Mouse (Mus musculus): ENCODE measurements around the gene Trmt1l.
"Not testable (repeated sequence)": the region's sequence is repeated elsewhere in the genome, so short reads cannot be mapped to it uniquely, and the experiment has no call there.

The Trmt1l gene

DNA sequence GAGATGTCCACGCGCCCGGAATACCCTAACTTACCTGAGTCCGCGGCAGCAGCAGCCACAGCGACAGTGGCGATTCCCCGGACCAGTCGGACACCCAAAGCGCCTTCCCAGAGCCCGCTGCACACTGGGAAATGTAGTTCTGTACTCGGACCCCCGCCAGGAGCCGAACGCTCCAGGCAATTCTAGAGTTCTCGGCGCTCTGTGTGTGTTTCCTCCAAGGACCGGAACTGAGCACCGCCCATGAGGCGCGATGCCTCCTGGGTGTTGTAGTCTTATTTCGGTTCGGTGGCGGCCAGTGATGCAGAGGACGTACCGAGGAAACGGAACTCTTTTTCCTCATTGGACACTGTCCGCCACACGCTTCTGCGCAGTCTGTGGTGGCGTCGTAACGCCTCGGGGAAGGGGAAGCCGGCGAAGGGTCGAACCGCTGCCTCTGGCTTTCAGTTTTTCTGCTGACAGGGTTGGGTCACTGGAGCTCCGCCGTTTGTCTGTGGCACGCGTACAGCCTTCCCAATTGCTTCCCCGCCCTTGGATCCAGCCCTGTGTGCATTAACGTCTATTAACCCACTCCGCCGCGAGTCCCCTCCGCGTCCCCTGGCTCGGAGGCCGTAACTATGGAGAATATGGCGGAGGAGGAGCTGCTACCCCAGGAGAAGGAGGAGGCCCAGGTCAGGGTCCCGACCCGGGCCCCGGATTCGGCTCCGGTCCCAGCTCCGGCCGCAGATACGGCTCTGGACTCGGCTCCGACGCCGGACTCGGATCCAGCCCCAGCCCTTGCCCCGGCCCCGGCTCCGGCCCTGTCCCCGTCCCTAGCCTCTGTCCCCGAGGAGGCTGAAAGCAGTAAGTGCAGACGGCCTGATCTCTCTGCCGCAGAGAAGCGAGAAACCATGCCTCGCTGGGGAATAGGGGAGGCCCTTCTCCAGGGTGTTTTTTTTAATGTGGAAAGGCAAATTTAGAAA, at the start of gene Trmt1l, which contains the start of gene Swt1:
Gene Trmt1l (plus strand): TSS at position 280 of the 959 bp plus-strand sequence.
Gene Swt1 (minus strand): TSS at position 193 of the 959 bp plus-strand sequence.
- peak; percentile 95 for DNase-seq (ENCODE audit: low read depth, low spot score)

DNA sequence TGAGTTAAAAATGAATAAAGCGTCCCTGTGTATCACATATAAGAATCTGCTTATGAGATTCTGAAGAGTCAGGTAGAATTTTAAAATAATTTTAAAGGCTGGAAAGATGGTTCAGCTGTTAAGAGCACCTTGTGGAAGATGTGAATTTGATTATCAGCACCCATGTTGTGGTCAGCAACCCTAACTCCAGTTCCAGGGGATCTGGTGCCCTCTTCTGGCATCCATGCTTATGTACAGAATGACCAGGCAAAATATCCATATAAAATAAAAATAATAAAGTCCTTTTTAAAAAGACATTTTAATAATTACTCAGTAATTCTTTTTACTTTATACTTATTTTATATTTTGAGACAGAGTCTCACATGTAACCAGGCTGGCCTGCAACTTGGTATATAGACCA, 38.3 kb upstream of the Trmt1l start:
- DNase-seq (ENCODE audit: low read depth, low spot score): peak; percentile 16

DNA sequence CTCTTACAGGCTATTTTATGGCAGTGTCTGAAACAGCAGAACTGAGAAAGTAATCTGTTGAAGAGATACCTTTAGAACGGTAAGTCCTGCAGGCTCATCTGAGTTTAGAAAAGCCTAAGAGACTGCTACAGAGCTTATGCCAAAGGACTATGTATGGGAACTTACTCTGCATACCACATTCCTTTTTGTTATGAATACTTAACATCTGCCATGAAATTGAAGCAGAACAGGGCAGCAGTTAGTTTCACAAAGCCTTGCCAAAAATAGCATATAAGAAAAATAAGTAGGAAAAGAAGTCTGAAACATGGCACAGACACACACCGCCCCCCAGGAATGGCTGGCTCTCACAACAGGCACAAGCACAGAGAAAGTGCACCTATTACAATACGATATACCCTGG, 18.5 kb upstream of the Trmt1l start:
- no peak for DNase-seq (ENCODE audit: low read depth, low spot score)

DNA sequence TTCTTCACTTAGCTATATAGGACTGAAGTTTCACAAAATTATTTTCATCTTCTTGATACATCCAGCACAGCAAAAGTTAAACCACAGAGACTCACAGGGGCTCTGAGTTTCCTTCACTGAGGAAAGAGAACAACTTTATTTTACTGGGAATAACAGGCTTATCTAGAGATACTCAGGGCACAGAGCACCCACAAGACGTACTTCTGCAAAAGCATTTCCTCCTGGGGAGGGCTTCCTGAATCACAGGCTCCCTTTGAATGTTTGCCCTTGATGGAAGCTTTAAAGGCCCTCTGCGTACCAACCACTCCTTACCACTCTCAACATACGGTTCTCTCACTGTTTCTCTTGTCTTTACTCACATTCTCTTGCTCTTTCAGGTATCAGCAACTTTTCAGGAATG, 6.2 kb upstream of the Trmt1l start:
- DNase-seq (ENCODE audit: low read depth, low spot score): no peak

DNA sequence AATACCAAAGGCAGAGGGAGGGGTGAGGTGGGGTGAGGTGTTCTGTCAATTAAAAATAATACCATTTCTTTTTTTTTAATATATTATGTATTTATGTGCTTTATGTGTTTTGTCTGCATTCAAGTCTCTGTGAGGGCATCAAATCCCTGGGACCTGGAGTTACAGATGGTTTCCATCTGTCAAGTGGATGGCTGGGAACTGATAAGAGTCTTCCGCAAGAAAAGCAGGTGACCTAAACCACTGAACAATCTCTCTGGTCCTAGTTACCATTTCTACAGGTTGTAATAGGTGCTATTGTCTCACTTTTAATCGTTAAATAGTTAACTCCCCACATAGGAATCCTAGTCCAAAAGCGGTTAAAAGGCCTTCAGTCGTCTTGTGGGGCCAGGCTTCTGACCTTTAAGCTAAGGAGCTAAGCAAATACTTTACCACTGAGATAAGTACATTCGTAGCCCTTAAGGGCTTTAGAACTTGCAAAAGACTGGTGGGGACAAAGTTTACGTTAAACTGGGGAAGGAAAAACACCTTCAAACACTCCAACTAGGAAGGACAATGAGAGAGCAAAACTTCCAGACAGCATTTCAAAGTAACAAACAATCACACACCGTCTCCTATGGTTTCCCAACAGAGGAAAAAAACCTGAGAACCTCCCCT, 1.3 kb upstream of the Trmt1l start:
- DNase-seq (ENCODE audit: low read depth, low spot score): no peak

DNA sequence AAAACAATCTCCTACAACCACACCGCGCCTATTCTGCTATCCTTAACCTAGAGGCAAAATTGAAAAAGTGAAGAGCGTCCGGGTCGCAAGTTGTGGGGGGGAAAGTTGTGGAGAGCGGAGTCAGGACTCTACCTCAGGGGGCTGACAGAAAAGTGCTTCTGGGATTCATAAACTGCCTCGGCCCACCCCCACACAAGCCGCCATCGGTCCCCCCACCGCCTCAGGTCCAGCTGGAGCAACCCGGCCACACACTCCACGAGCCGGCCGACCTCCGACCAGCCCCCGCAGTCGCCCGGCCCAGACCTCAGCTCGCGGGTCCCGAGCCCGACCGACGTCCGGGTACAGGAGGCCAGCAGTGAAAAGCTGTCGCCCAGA, 467 bp upstream of the Trmt1l start:
- no peak for DNase-seq (ENCODE audit: low read depth, low spot score)

DNA sequence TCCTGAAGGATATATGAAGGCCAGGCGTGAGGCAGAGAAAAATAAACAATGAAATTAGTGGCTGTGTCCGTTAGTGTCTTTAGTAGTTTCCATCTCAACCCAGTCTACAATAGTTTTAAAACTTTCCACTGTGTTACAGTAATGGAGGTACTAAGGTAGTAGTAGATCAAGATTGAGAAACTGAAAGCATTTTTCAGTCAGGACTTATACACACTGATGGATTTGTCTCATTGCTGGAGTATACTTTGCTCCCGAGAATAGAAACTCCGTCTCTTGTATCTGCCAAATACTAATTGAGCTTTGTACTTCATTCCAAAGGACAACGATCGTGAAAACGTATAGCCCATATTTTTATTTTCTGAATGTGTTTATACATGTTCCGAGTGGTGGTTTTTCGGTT, 974 bp downstream of the Trmt1l start:
- DNase-seq (ENCODE audit: low read depth, low spot score): peak; percentile 23

DNA sequence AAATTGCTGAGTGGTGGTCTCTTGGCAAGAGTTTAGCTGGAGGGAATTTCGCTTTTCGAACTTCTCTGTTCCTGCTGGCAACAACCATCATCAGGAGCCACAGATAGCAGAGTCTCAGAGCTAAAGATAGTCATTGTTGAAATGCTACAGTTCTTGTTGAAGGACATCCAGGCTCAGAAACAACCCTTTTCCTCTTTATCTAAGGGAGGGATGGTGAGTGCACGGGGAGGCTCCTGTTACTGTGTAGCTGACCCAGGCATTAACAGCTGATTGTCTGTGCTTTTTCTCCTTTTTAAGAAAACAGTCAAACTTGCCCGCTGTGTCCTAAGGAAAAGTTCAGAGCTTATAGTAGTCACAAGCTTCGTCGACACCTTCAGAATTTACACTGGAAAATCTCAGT, 7.1 kb downstream of the Trmt1l start:
- DNase-seq (ENCODE audit: low read depth, low spot score): no peak

DNA sequence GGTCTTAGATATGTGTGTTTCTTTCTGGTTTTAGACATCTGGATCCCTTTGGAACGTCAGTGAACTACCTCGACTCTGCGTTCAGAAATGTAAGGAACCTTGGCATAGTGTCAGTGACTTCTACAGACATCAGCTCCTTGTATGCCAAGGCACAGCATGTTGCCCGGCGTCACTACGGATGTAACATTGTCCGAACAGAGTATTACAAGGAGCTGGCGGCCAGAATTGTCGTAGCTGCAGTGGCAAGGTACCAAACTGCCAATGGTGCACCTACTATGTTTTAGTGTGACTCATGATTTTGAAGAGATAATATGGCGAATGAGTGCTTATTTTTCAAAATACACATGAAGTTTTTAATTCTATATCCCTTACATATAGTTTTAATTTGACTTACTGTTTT, 21.5 kb downstream of the Trmt1l start:
- DNase-seq (ENCODE audit: low read depth, low spot score): no peak

DNA sequence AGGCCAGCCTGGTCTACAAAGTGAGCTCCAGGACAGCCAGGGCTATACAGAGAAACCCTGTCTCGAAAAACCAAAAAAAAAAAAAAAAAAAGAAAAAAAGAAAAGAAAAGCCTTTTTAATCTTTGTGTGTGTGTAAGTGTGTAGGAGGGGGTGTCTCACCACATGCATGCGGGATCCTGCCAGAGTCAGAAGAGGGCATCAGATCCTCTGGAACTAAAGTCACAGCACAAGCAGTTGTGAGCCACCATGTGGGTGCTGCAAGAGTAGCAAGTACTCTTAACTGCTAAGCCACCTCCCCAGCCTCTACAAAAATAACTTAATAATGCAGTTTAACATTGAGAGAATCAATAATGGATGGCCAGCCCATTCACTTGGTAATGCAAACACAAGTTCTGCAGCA, 22.5 kb downstream of the Trmt1l start:
- DNase-seq (ENCODE audit: low read depth, low spot score): no peak

DNA sequence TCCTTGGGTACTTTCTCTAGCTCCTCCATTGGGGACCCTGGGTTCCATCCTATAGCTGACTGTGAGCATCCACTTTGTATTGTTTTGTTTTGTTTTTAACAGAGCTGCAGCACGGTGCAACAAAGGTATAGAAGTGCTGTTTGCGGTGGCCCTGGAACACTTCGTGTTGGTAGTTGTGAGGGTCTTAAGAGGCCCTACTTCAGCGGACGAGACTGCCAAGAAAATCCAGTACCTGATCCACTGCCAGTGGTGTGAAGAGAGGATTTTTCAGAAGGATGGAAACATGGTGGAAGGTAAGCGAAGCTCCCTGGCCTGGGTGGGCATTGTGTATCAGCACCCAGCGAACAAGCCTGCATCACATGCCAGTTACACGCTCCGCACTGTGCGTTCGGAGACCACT, 23.6 kb downstream of the Trmt1l start:
- DNase-seq (ENCODE audit: low read depth, low spot score): no peak

DNA sequence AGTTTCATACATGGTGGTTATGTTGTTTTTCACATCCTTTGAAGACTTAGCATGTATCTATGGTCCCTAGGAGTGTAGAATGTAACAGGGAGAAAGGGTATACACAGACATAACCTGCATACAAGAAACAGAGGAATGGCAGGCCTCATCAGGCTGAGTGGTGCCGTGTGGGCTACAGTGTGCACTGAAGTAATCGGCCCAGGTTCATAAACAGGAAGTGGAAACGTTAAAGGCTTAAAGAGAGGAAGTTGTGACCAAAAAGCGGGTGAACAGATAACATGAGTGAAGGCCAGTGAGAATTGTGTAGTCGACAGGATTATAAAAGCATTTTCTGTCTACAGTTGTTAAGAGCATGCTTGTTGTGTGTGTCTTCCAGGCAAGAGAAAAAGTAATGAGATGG, 28.7 kb downstream of the Trmt1l start:
- DNase-seq (ENCODE audit: low read depth, low spot score): peak; percentile 53

DNA sequence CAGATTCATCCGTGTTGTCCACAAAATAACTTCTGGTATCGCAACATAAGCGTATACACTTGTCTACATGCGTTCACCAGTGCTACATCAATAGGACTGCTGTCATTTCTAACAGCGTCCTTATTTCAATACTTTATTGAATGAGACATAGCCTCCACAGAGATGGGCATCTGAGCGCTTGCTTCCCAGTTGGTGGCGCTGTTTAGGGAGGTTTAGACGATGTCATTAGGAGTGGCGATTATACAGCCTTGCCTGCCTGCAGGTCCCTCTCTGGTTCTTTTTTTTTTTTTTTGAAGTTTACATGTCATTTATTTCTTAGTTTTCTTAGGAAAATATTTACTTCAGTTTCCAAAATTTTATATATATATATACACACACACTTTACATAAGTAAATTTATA, 32.9 kb downstream of the Trmt1l start:
- DNase-seq (ENCODE audit: low read depth, low spot score): peak; percentile 27

DNA sequence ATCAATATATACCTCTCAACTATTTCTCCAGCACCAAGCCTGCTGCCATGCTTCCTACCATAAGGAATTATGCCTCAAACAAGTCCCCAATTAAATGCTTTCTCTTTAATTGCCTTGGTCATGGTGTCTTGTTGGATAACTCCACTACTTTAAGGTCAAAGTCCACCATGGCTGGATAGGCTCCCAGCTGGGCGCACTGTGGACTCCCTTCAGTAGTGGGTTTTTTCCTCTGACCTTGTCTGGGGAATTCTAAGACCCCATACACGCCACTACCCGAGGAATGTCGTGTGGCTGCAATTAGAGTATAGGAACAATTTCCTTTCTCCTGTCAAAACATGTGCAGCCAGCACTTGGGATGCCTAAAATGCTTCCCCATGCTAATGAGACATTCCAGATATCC, 36.6 kb downstream of the Trmt1l start:
- no peak for DNase-seq (ENCODE audit: low read depth, low spot score)

DNA sequence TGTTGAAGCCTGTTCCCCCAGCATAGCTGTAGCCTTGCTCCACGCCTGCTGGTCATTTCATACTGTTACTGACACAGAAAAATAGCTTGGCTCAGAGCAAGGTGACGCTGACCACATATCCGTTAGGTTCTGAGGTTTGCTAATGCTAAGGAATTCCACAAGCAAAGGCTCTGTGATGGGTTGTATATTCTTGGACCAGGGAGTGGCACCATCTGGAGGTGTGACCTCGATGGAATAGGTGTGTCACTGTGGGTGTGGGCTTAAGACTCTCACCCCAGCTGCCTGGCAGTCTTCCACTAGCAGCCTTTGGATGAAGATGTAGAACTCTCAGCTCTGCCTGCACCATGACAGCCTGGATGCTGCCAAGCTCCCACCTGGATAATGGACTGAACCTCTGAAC, 38.2 kb downstream of the Trmt1l start:
- no peak for DNase-seq (ENCODE audit: low read depth, low spot score)

DNA sequence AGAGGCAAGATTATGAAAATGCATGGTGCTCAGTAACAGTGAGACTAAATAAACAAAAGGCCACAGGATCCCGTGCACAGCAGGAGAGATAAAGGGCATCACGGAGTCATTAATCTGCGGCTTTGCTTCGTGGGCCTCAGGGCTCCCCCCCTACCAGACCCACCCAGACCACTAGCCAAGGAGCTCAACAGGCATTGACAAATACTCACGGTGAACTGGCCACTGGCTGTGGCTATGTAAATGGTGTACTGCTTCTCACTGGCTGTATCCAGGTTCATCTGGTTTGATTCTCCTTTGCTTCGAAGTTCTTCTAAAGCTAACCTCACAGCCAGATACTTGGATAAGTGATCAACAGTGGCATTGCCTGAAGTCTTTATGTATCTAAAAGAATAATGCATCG, 43.1 kb downstream of the Trmt1l start:
- DNase-seq (ENCODE audit: low read depth, low spot score): no peak

DNA sequence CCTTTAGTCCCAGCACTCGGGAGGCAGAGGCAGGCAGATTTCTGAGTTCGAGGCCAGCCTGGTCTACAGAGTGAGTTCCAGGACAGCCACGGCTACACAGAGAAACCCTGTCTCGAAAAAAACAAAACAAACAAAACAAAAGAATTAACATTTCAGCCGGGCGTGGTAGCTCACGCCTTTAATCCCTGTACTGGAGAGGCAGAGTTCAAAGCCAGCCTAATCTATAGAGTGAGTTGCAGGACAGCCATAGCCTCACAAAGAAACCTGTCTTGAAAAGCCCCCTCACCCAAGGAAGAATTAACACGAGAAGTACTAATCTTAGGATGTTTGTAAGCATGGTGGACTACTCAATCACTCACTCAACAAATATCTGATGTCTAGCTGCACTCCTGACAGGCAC, 44.0 kb downstream of the Trmt1l start:
- not testable (repeated sequence) for DNase-seq (ENCODE audit: low read depth, low spot score)

DNA sequence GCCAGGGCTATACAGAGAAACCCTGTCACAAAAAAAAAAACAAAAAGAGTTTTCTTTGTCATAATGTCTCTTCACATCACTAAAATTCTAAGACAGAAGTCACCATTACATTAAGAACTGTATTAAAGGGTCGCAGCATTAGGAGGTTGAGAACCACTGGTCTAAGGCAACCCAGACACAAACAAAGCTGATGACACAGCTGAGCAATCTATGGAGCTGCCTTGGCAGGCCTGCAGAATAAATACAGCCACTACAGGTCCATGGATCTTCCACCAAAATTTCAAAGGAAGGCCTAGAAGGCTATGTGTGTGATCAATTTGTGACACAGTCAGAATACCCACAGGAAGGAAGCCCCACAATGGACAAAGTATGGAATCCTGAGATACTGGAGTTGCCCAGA, 54.2 kb downstream of the Trmt1l start:
- DNase-seq (ENCODE audit: low read depth, low spot score): no peak

DNA sequence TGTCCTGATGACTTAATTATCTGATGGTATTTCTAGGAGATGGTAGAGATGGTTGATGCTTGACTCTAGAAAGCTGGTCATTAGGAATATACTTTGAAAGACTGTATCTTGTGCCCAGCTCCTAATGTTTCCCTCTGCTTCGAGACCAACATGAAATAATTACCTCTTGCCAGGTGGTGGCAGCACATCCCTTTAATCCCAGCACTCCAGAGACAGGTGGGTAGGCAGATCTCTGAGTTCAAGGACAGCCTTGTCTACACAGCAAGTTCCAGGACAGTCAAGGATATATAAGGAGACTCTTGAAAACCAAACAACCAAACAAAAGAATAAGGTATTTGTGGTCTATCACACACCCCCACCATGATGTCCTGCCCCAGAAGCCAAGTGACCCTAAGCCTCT, 55.2 kb downstream of the Trmt1l start:
- peak; percentile 63 for DNase-seq (ENCODE audit: low read depth, low spot score)

DNA sequence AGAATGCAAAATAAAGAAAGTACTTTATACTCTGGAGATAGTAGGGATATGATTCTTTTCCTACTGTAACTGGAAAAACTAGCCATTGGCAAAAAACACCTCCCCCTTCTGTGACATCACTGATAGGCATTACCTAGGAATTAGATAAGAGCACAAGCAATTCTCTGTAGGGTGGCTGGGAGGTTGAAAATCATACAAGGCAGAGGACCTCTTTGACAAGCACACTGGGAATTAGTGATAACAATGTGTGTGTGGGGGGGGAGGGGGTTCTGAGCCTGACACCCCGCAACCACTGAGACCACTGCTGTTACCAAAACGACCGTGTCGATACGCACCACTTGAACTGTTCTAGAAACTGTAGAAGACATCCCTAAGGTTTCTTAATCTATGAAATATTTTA, 56.4 kb downstream of the Trmt1l start:
- DNase-seq (ENCODE audit: low read depth, low spot score): no peak

DNA sequence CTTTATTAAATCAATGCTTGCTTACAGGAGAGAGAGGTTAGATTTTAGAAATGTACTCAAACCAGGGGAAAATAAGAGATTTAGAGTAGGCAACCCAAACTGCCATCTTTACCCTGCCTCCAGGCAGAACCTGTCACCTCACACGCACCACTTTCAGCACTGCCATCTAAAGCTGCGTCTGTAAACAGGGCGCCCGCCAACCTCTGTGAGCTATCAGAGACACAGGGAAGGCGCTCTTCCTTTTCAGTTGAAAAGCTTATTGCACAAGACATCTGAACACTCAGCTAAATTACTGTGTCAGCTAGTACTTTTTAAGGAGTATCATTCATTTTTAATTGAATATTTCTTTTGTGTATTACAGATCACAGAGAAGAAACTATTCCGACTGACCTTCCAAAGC, 61.5 kb downstream of the Trmt1l start:
- DNase-seq (ENCODE audit: low read depth, low spot score): no peak

DNA sequence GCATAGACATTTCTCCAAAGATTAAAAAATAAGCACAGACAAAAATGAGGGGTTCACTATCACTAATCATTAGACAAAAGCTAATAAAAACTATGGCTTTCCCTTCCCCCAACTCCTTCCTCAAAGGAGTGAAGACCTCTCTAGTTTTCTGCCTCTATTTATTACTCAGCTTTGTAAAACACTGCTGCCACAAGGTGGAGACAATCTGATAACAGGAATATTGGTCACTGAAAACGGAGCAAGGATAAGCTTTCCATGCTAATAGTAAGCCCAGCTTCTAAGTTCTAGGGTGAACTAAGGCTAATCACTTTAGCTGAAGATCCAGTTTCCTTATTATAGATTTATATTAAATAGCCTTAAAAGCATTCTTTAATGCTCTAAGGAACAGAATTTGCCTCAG, 64.1 kb downstream of the Trmt1l start:
- no peak for DNase-seq (ENCODE audit: low read depth, low spot score)

DNA sequence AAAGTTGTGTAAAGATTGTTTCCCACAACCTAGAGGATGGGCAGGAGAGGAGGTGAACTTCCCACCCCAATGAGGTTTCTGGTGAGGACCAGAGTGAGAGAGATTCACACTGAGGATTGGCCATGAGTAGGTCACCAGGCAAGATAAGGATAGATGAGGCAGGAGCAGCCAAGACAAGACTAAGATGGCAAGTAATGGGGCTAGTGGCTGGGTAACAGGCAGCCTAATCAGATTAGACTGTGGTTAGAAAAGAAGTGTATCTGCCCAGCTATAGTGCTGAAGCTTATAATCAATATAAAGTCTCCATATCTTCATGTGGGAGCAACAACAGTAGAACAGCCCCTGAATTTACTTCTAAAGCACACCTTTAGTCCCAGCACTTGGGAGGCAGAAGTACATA, 65.5 kb downstream of the Trmt1l start:
- DNase-seq (ENCODE audit: low read depth, low spot score): no peak
